Mouse (Mus musculus) spleen, postnatal 14 days (tissue): ENCODE measurements around the gene Pdxk.
"Not testable (repeated sequence)": the region's sequence is repeated elsewhere in the genome, so short reads cannot be mapped to it uniquely, and the experiment has no call there.

Experiments used
- DNase-seq, 2 experiments: peaks; one replicate each; pipeline ENCODE4 v3.0.0; 2021 to 2022; ENCODE audit warnings: low spot score in 2 of 2

Gene Pdxk

DNA sequence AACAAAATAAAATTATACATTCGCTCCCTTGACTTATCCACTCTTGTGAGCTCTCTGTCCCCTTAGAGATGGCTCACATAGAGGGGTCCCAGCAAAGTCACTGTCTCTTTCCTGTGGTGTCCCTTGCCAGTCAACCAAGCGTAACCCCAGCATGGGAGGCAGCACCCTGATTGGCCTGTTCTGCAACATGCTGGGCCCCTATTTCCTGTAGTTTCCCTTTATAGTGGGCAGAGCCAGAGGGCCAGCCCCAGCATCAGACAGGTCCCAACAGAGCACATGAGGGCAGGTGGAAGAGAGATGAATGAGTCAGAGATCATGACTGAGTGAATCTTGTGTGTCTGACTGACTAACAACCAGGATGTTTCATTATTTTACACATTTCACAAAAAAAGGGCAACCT, 43.8 kb downstream of the Pdxk start:
- DNase-seq, result no peak

DNA sequence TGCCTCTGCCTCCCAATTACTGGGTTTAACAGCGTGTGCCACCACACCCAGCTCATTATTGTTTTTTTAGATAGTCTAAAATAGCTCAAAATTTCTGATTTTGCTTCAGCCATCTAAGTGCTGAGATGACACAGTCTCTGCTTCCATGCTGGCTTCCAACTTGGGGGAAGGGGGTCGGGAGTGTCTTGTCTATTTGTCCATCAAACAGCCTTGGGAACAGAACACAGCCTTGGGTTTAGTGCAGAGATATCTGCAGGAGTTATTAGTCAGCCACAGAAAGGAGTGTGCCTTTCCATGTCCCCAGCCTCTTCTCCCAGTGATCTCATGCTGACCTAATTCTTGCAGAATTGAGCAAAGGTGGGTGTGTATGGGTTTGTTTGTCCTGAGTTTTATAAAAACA, 46.0 kb downstream of the Pdxk start:
- no peak for DNase-seq

DNA sequence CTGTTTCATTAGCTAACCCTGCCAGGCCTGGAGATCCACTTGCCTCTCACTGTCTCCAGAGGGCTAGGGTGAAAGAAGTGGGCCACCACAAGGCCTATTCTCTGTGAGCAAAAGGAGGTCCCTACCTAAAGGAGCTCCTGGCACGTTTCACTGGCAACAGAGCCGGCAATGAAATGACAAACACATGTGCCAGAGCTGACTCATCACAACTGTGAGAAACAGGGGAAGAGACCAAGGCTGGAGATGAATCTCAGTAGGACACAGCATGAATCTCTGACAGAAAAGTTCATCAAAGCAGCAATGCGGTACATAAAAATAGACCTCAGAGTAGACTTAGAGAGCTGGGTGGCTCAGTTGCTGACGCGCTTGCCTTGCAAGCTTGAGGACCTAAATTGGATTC, 46.9 kb downstream of the Pdxk start:
- no peak for DNase-seq

DNA sequence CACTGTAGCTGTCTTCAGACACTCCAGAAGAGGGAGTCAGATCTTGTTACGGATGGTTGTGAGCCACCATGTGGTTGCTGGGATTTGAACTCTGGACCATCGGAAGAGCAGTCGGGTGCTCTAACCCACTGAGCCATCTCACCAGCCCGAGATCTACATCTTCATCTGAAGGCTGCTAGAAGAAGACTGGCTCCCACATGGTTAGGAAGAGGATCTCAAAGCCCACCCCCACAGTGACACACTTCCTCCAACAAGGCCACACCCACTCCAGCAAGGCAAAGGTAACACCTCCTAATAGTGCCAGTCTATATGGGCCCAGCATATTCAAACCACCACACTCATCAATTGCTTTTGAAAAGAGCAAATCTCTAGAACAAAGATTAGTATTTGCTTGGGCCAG, 49.8 kb downstream of the Pdxk start:
- not testable (repeated sequence) for DNase-seq

DNA sequence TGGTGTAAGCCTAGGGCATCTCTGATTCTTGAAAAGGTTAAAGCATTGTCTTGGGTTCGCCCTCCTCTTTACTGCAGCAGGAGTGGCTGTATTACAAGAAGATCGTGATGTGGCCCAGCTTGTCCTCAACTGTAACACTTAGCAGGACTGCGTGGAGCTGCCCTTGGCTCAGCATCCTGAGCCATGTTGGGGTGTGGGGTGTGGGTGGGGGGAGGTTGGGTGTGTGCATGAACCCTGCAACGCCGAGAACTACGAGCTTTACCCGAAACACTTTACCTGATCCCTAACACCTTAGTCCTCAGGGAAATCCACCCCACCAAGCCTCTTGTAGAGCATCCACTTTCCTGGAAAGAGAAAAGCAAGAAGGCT, 51.6 kb downstream of the Pdxk start:
- no peak for DNase-seq

DNA sequence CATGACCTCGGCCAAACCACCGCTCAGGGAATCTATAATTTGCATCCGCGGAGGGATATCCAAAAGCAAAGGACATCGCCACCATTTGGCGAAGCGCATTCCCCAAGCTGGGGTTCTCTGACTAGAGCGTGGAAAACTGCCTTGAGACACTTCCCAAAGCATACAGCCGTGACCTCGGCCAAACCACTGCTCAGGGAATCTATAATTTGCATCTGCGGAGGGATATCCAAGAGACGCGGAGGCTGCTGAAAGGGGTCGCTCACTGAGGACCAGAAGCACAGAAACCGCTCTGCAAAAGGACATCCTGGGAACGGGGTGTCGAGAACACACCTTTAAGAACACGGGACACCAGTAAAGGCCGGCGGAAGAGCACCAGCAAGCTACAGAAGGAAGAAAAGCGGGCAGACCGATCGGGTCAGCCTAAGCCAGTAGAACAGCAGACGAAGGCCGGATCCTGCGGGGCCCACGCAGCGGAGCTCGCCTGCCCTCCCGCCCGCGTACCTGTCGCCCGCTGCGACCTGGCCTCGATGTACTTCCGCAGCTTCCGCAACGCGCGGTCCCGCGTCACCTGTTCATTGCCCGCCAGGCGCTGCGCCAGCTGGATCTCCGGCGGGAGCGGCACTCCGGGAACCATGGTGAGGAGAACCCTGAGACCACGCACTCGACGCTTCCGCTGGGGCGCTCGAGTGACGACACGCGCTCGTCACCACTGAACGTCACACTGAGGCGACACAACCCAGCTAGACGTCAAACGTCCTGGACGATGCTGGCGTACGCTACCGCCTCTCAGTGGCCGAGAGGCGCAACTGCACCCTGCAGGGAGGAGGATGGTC, 52.2 kb downstream of the Pdxk start, which contains the start of gene Rrp1:
TSS of gene Rrp1 (minus strand) at position 725 of the 833 bp plus-strand sequence.
- DNase-seq, result peak; percentile 88 to 96

DNA sequence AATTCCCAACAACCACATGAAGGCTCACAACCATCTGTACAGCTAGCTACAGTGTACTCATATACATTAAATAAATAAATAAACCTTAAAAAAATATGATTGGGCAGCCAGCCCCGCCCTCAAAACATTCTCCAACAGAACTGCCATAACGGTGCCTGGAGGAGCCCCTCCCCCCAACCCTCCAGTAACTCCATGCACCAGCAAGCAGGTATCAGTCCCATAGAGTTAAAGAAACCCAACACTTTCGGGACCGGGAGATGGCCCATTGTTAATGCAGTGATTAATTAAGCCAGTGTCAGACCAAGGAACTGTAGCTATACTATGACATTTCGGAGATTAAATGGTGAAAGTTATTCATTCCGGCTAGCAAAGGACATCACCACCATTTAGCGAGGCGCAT, 52.9 kb downstream of the Pdxk start:
- DNase-seq, result no peak

DNA sequence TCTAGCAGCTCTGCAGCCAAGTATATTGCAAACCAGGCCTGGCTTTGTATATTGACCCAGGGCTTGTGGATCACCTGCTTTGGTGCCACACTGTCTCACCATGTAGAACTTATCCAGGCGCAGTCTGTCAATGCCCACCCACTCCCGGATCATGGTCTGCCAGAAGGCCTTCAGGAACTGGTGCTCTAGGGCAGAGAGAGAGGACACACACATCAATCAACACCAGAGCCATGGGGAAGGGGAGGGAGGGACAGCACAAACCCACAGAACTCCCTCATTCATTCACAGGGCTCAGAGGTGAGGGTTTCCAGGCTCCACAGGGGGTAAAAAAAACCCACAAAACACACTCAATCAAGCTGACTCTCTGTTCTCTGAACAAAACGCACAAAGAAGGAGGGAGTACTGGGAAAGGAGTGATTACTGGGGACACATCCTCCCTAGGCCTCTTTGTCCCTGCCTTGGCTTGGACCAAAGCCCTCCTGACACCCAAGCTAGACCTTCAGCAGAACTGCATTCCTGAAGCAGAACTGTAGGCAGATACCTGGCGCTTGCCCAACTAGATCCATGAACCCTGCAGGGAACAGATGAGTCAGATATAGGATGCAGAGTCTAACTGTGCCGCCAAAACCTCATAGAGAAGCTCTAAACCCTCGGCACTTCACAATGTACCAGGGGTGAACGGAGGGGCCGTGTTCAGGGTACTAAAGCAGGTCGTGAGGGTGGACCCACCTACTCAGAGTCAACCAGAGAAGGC, 55.6 kb downstream of the Pdxk start:
- no peak for DNase-seq

DNA sequence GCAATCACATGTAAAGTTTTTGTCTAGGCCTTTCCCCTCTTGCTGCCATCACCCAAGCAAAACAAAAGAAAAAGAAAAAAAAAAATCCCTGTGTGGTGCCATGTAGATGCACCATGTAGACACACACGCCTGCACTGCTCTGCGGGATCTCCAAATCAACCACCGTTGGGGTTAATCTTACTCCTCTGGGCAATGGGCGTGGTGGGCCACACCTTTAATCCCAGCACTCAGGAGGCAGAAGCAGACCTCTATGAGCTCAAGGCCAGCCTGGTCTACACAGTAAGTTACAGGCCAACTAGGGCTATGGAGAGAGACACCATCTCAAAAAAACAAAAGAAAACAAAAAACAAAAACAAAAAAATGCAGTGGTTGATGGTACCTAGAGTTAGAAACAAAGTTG, 57.6 kb downstream of the Pdxk start:
- no peak for DNase-seq

DNA sequence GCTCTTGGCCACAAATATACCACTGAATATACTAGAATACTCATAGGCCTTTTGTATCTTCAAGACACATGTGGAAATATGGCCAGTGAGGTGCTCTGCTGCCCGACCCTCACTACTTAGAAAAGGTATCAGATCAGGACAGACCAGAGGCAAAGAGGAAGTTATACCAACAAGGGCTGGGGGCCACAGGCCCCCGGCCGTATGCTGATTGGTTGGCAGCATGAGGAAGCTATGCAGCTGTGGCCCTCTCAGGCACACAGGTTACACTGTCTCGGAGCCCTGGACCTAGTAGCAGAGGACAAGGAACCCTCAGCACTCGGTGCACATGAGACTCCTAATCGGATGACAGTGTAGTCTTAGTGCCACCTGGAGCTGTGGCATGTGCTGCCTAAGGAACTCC, 58.6 kb downstream of the Pdxk start:
- DNase-seq, result no peak

DNA sequence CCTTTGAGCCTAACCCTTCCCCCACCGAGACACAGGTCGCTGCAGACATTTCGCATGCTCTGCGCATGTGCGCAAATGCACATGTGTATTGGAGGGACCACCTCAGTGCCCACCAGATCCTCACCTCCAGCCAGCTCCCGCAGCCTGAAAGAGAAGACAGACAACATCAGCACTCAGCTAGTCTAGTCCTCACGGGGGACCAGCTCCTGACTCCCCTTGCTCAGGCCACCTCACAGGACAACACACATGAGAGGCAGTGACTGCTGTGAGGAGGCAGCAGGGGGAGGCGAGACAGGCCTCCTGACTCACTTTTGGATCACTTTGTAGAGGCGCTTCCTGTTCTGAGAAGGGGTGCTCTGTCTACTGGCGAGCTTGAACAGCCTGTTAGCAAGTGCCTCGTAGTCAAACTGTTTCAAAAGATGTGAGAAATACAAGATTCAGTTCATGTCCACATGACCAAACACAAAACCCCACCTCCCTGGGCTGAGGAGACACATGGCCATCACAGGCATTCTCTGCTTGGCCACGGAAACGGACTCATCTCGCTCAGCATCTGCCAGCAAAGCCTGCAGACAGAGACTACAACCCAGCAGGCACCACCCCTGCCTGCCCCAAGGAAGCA, 62.4 kb downstream of the Pdxk start:
- DNase-seq, result no peak

DNA sequence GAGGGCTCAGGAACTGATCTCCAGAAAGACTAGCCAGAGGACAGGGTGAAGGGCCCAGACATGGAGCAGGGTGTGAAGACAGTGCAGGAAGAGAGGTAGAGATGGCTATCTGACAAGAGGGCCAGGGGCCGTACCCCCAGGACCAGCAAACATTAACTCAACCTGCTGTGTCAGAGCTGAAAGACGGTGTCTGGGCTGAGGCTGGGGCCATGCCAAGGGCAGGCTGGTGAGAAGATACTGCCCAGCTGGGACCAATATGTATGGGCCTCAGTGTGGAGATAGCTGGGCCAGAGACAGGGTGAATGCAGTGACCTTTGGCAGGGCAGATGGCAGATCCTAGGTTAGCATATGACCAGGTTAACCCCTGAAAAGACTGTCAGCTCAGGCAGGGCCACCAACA, 63.6 kb downstream of the Pdxk start:
- DNase-seq, result no peak

DNA sequence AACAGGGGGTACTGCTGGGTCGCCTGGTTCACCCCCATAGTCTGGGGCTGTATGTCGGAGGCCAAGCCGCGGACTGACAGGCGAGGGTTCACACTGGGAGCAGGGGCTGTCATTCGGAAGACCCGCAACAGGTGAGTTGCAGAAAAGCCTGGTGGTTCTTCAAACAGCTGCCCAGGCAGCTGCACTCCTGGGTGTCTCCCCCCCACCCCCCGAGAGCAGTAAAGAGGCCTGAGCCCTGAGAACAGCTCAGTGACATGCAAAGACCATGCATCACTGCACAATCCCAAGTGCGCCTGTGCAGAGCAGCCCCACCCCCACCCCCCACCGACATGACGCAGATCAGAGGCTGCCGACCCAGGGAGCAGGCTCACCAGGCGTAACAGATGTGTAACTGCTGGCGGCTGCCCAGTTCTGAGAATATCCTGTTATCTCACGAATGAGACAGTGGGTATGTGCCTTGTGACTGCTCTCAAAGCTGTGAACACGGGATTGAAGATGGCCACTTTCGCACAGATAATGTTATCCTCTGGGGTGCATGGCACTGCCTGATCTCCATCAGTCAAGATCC, 65.6 kb downstream of the Pdxk start:
- DNase-seq, result no peak

DNA sequence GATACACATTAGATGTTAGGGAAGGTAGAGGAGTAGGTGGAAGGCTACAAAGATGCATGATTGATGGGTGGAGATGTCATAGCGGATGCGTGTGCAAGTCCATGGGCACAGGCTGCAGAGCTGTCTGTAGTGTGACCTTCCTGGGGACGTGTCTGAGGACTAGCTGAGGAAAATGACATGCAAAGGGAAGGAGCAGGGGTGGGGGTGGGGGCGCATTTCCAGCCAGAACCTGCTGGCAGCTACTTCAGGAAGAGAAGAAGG, 68.2 kb downstream of the Pdxk start:
- no peak for DNase-seq

DNA sequence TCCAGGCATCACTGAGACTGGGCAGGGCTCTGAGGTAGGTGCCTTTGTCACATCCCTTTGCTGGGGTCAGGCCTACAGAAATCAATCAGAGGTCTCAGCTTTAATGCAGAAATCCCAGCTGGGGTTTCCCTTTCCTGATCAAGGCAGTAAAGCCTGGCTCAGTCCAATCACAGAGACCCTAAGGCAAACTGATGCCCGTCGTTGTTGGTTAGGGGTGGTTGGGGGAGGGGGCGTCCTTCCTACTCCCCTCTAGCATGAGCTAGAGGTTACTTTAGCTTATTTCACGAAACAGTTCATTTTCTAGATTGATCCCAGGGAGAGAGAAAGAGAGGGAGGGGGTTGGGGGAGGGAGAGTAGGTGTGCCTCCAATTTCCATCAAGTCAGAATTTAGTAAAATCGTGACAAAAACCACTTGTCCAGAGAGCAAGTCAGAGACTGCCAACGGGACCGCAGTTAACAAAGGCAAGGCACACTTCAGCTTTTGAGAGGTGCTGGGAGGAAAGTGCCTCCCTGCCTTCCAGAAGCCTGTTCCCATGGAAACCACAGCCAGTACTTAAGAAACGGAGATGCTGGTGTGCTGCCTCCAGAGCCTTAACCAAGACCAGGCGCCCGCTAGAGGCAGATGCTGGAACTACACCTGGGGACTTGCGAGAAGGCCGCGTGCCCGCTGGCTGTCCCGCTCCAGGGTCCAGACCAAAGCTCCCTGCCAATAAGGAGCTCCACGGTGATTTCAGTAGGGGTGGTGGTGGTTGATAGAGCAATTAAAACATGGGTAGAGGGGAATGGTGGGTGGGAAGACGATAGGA, 68.8 kb downstream of the Pdxk start:
- peak; percentile 84 to 94 for DNase-seq

DNA sequence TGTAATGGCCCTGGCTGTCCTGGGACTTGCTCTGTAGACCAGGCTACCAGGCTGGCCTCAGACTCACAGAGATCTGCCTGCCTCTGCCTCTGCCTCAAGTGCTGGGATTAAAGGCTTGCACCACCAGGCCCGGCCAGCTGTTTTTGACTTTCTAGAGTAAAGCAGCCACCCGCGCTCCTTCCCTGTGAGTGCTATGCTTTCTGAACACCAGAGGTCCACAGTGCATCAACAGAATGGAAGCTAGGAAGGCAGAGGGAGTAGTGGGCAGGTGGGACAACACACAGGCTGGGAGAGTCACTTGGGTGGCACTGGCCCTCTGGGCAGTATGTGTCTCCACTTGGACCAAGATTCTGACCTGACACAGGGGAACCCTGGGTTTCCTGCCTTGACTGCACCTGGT, 69.4 kb downstream of the Pdxk start:
- no peak for DNase-seq

DNA sequence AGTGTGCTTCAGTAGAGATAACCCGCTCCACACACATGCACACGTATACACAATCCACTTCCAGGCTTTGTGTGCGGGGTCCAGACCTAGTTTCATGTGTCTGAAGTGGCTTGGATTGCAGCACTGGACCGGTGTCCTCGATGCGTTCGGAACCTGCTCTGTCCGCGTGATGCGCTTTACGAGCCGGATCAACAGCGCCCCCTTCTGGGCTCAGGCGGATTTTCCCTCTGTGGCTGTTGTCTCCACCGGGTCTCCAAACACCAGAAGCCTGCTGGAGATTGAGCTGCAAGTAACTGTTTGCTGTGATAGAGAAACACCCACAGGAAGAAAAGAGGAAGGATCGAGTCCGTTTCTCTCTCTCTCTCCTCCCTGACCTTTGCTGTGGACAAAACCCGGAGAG, 72.7 kb downstream of the Pdxk start:
- DNase-seq, result peak; percentile 62 to 80

DNA sequence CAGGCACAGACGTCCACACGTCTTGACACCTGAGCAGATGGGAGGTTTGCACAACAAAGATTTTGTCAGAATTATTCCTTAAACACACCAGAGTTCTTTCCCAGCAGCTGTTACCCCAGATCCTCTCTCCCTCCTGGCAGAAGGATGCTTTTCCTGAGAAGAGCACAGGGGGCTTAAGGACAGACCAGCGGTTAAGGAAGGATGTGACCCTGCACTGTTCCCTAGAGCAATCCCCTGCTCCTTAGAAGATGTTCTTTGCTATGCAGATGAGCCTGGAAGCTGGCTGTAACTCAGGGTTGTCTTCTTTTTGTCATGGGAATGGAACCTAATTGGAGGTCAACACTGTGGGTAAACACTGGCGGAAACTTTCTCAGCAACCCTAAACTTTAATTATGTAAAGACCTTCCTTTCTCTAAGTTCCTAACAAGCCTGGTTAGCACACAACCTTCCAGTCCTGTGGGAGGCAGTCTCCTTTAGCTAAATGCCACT, 73.7 kb downstream of the Pdxk start:
- no peak for DNase-seq

DNA sequence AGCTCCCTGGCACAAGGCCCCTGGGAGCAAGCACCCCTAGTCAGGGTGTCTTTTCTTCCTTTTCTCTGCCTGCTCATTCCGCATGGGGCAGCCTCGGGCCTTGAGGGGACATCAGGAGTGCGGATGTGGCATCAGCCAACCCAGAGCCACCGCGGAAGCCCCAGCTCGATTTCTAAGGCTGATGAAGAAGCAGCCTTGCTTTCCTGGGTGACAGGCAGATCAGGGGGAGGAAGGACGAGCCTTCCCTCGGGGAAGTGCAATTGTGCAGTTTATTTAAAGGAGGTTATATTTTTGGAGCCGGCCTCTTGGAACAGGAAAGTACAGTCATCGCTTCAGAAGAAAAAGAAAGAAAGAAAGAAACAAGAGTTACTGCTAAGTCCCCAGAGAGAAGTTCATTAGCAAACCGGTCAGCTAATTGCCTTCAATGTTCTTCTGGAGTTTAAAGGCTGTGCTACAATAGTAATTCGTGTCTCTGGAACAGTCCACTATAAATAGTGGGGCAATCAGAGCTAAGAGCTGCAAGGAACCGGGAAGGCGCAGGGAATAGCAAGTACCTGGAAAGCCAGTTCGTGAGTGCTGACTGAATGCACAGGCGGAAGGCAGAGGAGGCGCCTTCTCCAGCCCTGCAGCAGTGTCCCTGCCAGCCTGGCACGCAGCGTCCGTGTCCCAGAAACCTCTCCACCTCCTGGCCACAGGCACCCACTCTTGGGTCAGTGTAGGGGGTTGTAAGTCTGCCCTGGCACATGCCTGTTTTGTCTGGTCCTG, 76.4 kb downstream of the Pdxk start:
- DNase-seq, result no peak
